Mouse (Mus musculus) hindbrain, embryonic 12.5 days (tissue): ENCODE measurements around the gene Ephb1. TPM values are rescaled to one million over a fixed set of nuclear protein-coding genes. Genes with fewer than 3 reads are reported as not detected.

ENCODE experiments used
- ATAC-seq: fragments of 200-750 bp; cut with Nextera tagmentation; 2 replicates; pipeline ENCODE4 v1.8.0; 2017; ENCODE audit warnings: moderate TSS enrichment; ENCODE audit not compliant: low FRiP score
- H3K27ac ChIP-seq: fragments of 300-500 bp; sonication (generic); 2 replicates; pipeline ENCODE4 v1.5.1; 2016; ENCODE audit warnings: mild to moderate bottlenecking
- H3K27me3 ChIP-seq: fragments of 300-500 bp; sonication (generic); 2 replicates; pipeline ENCODE4 v1.6.1; 2016; ENCODE audit warnings: mild to moderate bottlenecking
- H3K36me3 ChIP-seq: fragments of 300-500 bp; sonication (generic); 2 replicates; pipeline ENCODE4 v1.6.1; 2016; ENCODE audit warnings: mild to moderate bottlenecking
- H3K4me1 ChIP-seq: fragments of 300-500 bp; sonication (generic); 2 replicates; pipeline ENCODE4 v1.6.1; 2016
- H3K4me2 ChIP-seq: fragments of 300-500 bp; sonication (generic); replicated peaks from 2 replicates; pipeline ENCODE4 v1.6.1; 2016; ENCODE audit warnings: mild to moderate bottlenecking
- H3K4me3 ChIP-seq: fragments of 300-500 bp; sonication (generic); 2 replicates; pipeline ENCODE4 v1.5.1; 2016; ENCODE audit warnings: mild to moderate bottlenecking
- H3K9ac ChIP-seq: fragments of 300-500 bp; sonication (generic); 2 replicates; pipeline ENCODE4 v1.6.1; 2016; ENCODE audit warnings: mild to moderate bottlenecking, moderate library complexity
- H3K9me3 ChIP-seq: fragments of 300-500 bp; sonication (generic); replicated peaks from 2 replicates; pipeline ENCODE4 v1.6.1; 2016; ENCODE audit warnings: mild to moderate bottlenecking
- WGBS: fragments of 180-500 bp; shearing (Covaris S2); methylation state at CpG from one replicate; pipeline ENCODE4 v1.1.7; 2016; 5-methylcytosine and 5-hydroxymethylcytosine counted together
- polyA plus RNA-seq: library from polyadenylated mRNA; unstranded; fragments of >200 nt; fragmentation: Nextera tagmentation; extraction: Ambion mirVana; gene quantifications from 2 replicates; pipeline ENCODE4 v1.2.1, GENCODE M21; 2016

Gene Ephb1
- polyA plus RNA-seq, 1 experiment from 2014 or later = 30.2 TPM

- no peak overlapping the region for H3K27ac ChIP-seq
- 72% methylated on average over 3 of the region's 3 CpGs for WGBS
- no peaks in the 10 kb centered on the region for H3K36me3 ChIP-seq
- H3K4me3 ChIP-seq = no peak overlapping the region
- ATAC-seq = no peak
- no peak overlapping the region for H3K4me2 ChIP-seq
- no peaks in the 10 kb centered on the region for H3K9me3 ChIP-seq
- H3K4me1 ChIP-seq = peaks cover 14% of the 10 kb centered on the region
- no peak overlapping the region for H3K9ac ChIP-seq
- H3K27me3 ChIP-seq = peaks cover 10% of the 10 kb centered on the region; the same call in 1 of the 2 replicates
Measured at GRCm38 (mm10) chr9:102107978-102108377, 246.5 kb downstream of the Ephb1 start.

- Histone ChIP-seq H3K27ac (no peak overlapping the region), H3K4me2 (no peak overlapping the region), H3K27me3 (peaks cover 10% of the 10 kb centered on the region; the same call in 1 of the 2 replicates), H3K9ac (no peak overlapping the region), H3K9me3 (no peaks in the 10 kb centered on the region), H3K36me3 (no peaks in the 10 kb centered on the region), H3K4me3 (no peak overlapping the region), H3K4me1 (peaks cover 14% of the 10 kb centered on the region)
- peak; percentile 38; the same call in 1 of the 2 replicates for ATAC-seq
- 47% methylated on average over 2 of the region's 2 CpGs for WGBS
Measured at GRCm38 (mm10) chr9:102107213-102107612, 247.3 kb downstream of the Ephb1 start.

GRCm38 (mm10) chr9:102096825-102097224 is 257.7 kb downstream of the Ephb1 start:
- H3K4me2 ChIP-seq = no peak overlapping the region
- no peak for ATAC-seq
- no peak overlapping the region for H3K4me3 ChIP-seq
- no peaks in the 10 kb centered on the region for H3K36me3 ChIP-seq
- whole genome bisulfite sequencing = 33% methylated on average over 7 of the region's 7 CpGs
- H3K27me3 ChIP-seq = no peaks in the 10 kb centered on the region
- H3K27ac ChIP-seq = no peak overlapping the region
- peaks cover 8% of the 10 kb centered on the region; the same call in 1 of the 2 replicates for H3K4me1 ChIP-seq
- no peaks in the 10 kb centered on the region for H3K9me3 ChIP-seq
- no peak overlapping the region for H3K9ac ChIP-seq

GRCm38 (mm10) chr9:102088598-102088997 is 265.9 kb downstream of the Ephb1 start:
- no peak for ATAC-seq
- Histone ChIP-seq H3K36me3 (no peaks in the 10 kb centered on the region), H3K4me3 (no peak overlapping the region), H3K4me2 (no peak overlapping the region), H3K9ac (no peak overlapping the region), H3K4me1 (peaks cover 20% of the 10 kb centered on the region), H3K27ac (no peak overlapping the region), H3K27me3 (peaks cover 3% of the 10 kb centered on the region; the same call in 1 of the 2 replicates), H3K9me3 (no peaks in the 10 kb centered on the region)
- WGBS = 88% methylated on average over 5 of the region's 5 CpGs

GRCm38 (mm10) chr9:102086053-102086706 is 268.3 kb downstream of the Ephb1 start:
- WGBS = 82% methylated on average over 24 of the region's 24 CpGs
- Histone ChIP-seq H3K9me3 (no peaks in the 10 kb centered on the region), H3K27me3 (peaks cover 3% of the 10 kb centered on the region; the same call in 1 of the 2 replicates), H3K4me3 (no peak overlapping the region), H3K9ac (no peak overlapping the region), H3K36me3 (no peaks in the 10 kb centered on the region), H3K4me1 (peaks cover 18% of the 10 kb centered on the region), H3K4me2 (no peak overlapping the region), H3K27ac (no peak overlapping the region)
- ATAC-seq = no peak

- H3K9me3 ChIP-seq = no peaks in the 10 kb centered on the region
- H3K9ac ChIP-seq = no peak overlapping the region
- peaks cover 18% of the 10 kb centered on the region for H3K4me1 ChIP-seq
- peaks cover 3% of the 10 kb centered on the region; the same call in 1 of the 2 replicates for H3K27me3 ChIP-seq
- WGBS = 86% methylated on average over 9 of the region's 9 CpGs
- ATAC-seq = no peak
- no peaks in the 10 kb centered on the region for H3K36me3 ChIP-seq
- no peak overlapping the region for H3K27ac ChIP-seq
- no peak overlapping the region for H3K4me3 ChIP-seq
- H3K4me2 ChIP-seq = no peak overlapping the region
Measured at GRCm38 (mm10) chr9:102085477-102085876, 269.0 kb downstream of the Ephb1 start.

- H3K4me3 ChIP-seq = no peak overlapping the region
- no peak for ATAC-seq
- peaks cover 3% of the 10 kb centered on the region; the same call in 1 of the 2 replicates for H3K27me3 ChIP-seq
- H3K27ac ChIP-seq = no peak overlapping the region
- H3K4me1 ChIP-seq = peaks cover 16% of the 10 kb centered on the region
- no peak overlapping the region for H3K9ac ChIP-seq
- H3K36me3 ChIP-seq = no peaks in the 10 kb centered on the region
- 81% methylated on average over 5 of the region's 5 CpGs for WGBS
- H3K4me2 ChIP-seq = no peak overlapping the region
- no peaks in the 10 kb centered on the region for H3K9me3 ChIP-seq
Measured at GRCm38 (mm10) chr9:102080934-102081333, 273.6 kb downstream of the Ephb1 start.

- Histone ChIP-seq H3K27ac (no peak overlapping the region), H3K27me3 (no peaks in the 10 kb centered on the region), H3K4me1 (peaks cover 10% of the 10 kb centered on the region; the same call in 1 of the 2 replicates), H3K4me2 (no peak overlapping the region), H3K36me3 (no peaks in the 10 kb centered on the region), H3K4me3 (no peak overlapping the region), H3K9me3 (no peaks in the 10 kb centered on the region), H3K9ac (no peak overlapping the region)
- 92% methylated on average over 2 of the region's 2 CpGs for WGBS
- ATAC-seq = no peak
Measured at GRCm38 (mm10) chr9:102079151-102079550, 275.3 kb downstream of the Ephb1 start.

- H3K9me3 ChIP-seq = no peaks in the 10 kb centered on the region
- no peak for ATAC-seq
- H3K4me1 ChIP-seq = peaks cover 13% of the 10 kb centered on the region
- H3K36me3 ChIP-seq = no peaks in the 10 kb centered on the region
- no peak overlapping the region for H3K4me2 ChIP-seq
- no peaks in the 10 kb centered on the region for H3K27me3 ChIP-seq
- 91% methylated on average over 6 of the region's 6 CpGs for WGBS
- H3K27ac ChIP-seq = no peak overlapping the region
- no peak overlapping the region for H3K4me3 ChIP-seq
- H3K9ac ChIP-seq = no peak overlapping the region
Measured at GRCm38 (mm10) chr9:102078238-102078637, 276.3 kb downstream of the Ephb1 start.

- peaks cover 15% of the 10 kb centered on the region for H3K4me1 ChIP-seq
- no peak overlapping the region for H3K4me2 ChIP-seq
- H3K9ac ChIP-seq = no peak overlapping the region
- WGBS = 59% methylated on average over 4 of the region's 4 CpGs
- no peaks in the 10 kb centered on the region for H3K9me3 ChIP-seq
- no peak for ATAC-seq
- no peaks in the 10 kb centered on the region for H3K36me3 ChIP-seq
- H3K4me3 ChIP-seq = no peak overlapping the region
- 0 out of 2 replicates have a peak, but pooled peaks cover 4% of the 10 kb centered on the region for H3K27me3 ChIP-seq
- H3K27ac ChIP-seq = 0 out of 2 replicates have a peak overlapping the region, but pooled peaks have one; percentile 9
Measured at GRCm38 (mm10) chr9:102075539-102075938, 279.0 kb downstream of the Ephb1 start.

- WGBS = 86% methylated on average over 5 of the region's 5 CpGs
- no peak for ATAC-seq
- H3K4me2 ChIP-seq = no peak overlapping the region
- H3K9me3 ChIP-seq = no peaks in the 10 kb centered on the region
- no peaks in the 10 kb centered on the region for H3K36me3 ChIP-seq
- 0 out of 2 replicates have a peak, but pooled peaks cover 4% of the 10 kb centered on the region for H3K27me3 ChIP-seq
- no peak overlapping the region for H3K4me3 ChIP-seq
- no peak overlapping the region for H3K9ac ChIP-seq
- no peak overlapping the region for H3K27ac ChIP-seq
- H3K4me1 ChIP-seq = peaks cover 28% of the 10 kb centered on the region
Measured at GRCm38 (mm10) chr9:102073404-102073803, 281.1 kb downstream of the Ephb1 start.

- no peak overlapping the region for H3K27ac ChIP-seq
- H3K9me3 ChIP-seq = no peaks in the 10 kb centered on the region
- WGBS = 43% methylated on average over 3 of the region's 3 CpGs
- 0 out of 2 replicates have a peak, but pooled peaks cover 4% of the 10 kb centered on the region for H3K27me3 ChIP-seq
- no peaks in the 10 kb centered on the region for H3K36me3 ChIP-seq
- peaks cover 20% of the 10 kb centered on the region for H3K4me1 ChIP-seq
- no peak overlapping the region for H3K9ac ChIP-seq
- peak; percentile 68; the same call in 1 of the 2 replicates for ATAC-seq
- H3K4me2 ChIP-seq = no peak overlapping the region
- H3K4me3 ChIP-seq = no peak overlapping the region
Measured at GRCm38 (mm10) chr9:102069151-102069882, 285.2 kb downstream of the Ephb1 start.
